Mouse (Mus musculus) c-Kit-positive CD71-positive TER-119-positive erythroid progenitor cells, embryonic 14.5 days (primary cell): ENCODE data around the gene Olfr1501.
"Not testable (repeated sequence)": the region's sequence is repeated elsewhere in the genome, so short reads cannot be mapped to it uniquely, and the experiment has no call there.

Source experiments
- DNase-seq: peaks from one replicate; pipeline ENCODE4 v3.0.0-alpha.2; 2013; ENCODE audit warnings: low spot score

The Olfr1501 gene

GRCm38 (mm10) chr19:13850592-13850991 is at the start of gene Olfr1501:
TSS of gene Olfr1501 (minus strand) at chr19:13850692.
- not testable (repeated sequence) for DNase-seq

GRCm38 (mm10) chr19:13897828-13898227 is 47.3 kb upstream of the Olfr1501 start, which contains the start of gene Olfr1504:
TSS of gene Olfr1504 (minus strand) at chr19:13897928.
- no peak for DNase-seq

DNA sequence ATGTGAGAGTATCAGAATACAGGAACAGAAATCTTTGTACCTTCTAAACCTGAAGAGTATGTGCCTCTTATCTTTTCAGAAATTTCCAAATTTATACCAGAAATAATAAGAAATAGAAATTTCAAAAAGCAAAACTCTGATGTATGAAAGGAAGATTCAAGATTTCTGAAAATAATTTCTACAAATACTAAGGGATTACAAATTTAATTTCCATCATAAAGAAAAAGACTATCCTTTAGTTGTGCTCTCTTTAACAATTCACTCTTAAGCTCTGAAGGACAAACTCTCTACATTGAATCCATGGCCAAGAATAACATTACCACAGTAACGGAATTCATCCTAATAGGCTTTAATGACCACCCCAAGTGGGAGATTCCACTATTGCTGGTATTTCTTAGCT is 11.0 kb upstream of the Olfr1501 start, which contains the start of gene Olfr1502:
TSS of gene Olfr1502 (plus strand) at position 301 of the 400 bp plus-strand sequence.
- no peak for DNase-seq

DNA sequence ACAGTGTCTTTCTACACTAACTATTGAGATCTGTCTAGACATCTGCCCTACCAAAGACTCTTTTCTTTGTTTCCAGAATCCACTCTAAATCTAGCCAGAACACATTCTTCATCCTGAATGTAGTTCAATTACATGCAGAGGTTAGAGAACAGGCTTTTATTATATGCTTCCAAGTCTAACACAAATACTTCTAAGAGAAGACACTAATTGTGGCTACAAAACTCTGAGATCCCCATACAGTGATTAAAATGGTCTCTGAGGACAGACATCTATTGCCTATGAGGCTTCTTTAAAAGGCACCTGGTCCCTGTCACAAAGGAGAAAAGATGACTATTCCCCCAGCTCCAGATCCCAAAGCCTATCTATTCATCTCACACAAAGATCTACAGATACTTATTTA is 20.1 kb downstream of the Olfr1501 start, which contains the start of gene Olfr1500:
TSS of gene Olfr1500 (minus strand) at position 101 of the 400 bp plus-strand sequence.
- DNase-seq = no peak

DNA sequence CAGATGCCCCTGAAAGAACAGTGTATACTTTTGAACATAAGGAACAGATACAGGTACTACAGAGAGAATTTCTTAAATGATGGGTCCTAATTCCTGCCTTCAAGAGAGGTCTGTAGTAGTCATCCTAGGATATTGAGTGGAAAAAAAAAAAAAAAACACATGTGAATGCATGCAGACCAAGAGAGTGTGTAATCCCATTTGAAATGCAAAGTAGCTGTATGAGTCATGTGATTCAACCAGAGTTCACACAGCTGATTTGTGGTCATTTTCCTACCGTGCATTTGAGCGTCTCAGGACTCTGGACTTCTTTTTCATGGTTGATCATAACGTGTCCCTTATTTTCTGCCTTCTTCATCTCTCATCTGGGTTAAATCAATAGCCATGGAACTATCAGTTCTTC is 22.0 kb downstream of the Olfr1501 start:
- no peak for DNase-seq

DNA sequence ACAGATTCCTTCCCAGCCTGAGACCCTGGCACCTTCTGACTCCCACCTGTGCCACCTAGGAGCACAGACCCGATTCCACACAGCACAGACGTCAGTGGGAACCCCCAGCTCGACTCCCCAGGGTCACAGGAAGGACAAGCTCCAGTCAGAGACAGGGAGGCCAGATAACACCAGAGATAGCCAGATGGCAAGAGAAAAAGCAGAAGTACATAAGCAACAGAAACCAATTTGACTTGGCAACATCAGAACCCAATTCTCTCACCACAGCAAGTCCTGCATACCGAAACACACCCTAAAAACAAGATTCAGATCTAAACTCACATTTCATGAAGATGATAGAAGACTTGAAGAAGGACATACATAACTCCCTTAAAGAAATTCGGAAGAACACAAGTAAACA is 29.6 kb downstream of the Olfr1501 start:
- no peak for DNase-seq

- DNase-seq = no peak
Observed at GRCm38 (mm10) chr19:13819347-13819746, 31.1 kb downstream of the Olfr1501 start, which contains the start of gene Olfr1499. TSS of gene Olfr1499 (minus strand) at chr19:13819447.

DNA sequence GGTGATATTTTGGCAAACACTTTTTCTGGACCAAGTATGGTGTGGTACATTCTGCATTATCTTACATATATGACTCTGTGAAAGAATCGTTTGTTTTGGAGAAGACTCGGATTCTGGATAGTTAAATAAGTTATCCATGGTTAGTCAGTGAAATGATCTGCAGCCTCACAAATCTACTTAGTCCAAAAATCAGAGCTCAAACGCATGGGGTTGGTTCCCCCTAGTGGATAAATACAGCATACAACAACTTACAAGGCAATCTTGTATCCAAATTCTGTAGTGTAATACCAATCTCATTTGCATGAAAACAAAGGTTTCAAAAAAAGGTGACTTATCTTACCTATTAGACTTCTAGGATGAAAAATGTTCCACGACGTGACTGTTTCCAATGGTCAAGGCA is 31.7 kb downstream of the Olfr1501 start:
- DNase-seq = no peak

DNA sequence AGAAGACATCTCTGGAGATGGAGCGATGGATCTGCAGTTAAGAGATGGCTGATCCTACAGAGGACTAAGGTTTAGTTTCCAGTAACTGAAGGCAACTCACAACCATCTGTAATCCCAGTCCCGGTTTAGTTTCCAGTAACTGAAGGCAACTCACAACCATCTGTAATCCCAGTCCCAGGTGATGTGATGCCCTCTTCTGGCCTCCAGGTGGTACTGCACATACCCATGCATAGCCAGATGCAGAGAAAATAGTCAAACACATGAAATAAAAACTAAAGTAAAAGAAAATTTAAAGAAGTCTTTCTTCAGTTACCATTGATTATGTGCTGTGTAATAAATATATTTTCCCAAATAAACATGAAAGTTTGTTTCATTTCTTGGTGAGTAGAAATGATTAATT is 37.7 kb downstream of the Olfr1501 start:
- no peak for DNase-seq

- not testable (repeated sequence) for DNase-seq
Observed at GRCm38 (mm10) chr19:13805486-13805885, 45.0 kb downstream of the Olfr1501 start.

GRCm38 (mm10) chr19:13798102-13798501 is 52.4 kb downstream of the Olfr1501 start, which contains the start of gene Olfr1497:
TSS of gene Olfr1497 (minus strand) at chr19:13798202.
- no peak for DNase-seq
